Mouse (Mus musculus) CD8-positive naive resting alpha-beta T cell, adult 2 months (primary cell): ENCODE measurements around the gene Baz1b.

ENCODE experiments used
- DNase-seq, 2 experiments: peaks; one replicate each; pipeline ENCODE4 v3.0.0; 2022; ENCODE audit warnings: low read depth in 2 of 2, low spot score in 2 of 2

The Baz1b gene

DNA sequence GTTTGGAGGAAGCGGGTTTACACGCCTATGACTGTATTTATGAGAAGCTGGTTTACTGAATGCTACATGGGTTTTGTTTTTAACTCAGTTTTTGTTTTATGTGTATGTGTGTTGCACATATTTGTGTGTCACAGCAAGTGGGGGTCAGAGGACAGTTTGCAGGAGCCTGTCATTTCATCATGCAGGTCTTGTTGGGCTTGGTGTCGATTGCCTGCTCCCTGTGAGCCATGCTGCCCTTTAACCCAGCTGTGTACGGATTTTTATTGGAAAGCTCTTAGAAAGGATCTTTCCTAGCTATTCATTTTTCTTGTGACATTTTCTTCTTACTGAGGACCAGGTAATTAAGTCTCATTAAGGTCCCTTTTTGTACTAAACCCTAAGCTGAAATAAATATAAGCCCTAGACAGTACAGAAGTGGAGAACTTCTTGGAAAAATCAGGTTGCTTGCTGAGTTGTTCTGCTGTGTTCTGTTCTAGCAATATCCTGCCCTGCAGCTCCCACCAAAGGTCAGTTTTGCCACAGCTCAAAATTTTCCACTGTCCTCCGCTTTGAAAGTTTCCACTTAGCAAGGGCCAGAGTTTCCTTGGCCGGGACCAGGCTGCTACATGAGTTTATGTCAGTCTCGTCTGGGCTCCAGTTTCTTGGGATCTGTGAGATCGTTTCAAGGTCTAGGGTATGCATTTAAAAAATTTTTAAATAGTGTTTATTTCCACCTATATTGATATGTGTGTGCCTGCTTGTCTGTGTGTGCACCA lies 46.3 kb downstream of the Baz1b start:
- DNase-seq: no peak

GRCm38 (mm10) chr5:135236571-135236970 lies 49.5 kb downstream of the Baz1b start:
- peak in 1 of 2 experiments; percentile 24 for DNase-seq

- DNase-seq: no peak
Observed at GRCm38 (mm10) chr5:135238832-135239231, 51.8 kb downstream of the Baz1b start.

GRCm38 (mm10) chr5:135241474-135241873 lies 54.4 kb downstream of the Baz1b start:
- no peak for DNase-seq

GRCm38 (mm10) chr5:135242136-135242535 lies 55.1 kb downstream of the Baz1b start:
- no peak for DNase-seq

DNA sequence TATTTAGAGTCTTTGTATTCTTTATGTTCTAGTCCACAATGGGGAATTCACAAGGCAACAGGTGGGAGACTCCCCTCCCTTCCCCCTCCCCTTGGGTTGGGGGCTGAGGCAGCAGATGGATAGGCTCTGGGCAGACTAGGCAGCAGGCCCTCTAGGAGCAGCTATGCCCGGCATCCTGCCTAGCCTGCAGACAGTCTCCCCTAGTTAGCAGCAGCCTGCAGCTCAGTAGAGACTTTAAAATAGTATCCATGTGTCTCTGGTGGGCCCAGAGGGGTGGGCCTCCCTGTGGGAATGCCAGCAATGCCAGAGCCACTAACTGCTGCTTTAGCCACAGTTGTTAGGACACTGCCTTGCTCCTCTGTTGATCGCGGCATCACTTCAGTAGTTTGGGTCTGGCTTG lies 55.5 kb downstream of the Baz1b start:
- no peak for DNase-seq

- DNase-seq: no peak
Observed at GRCm38 (mm10) chr5:135243166-135243565, 56.1 kb downstream of the Baz1b start.

DNA sequence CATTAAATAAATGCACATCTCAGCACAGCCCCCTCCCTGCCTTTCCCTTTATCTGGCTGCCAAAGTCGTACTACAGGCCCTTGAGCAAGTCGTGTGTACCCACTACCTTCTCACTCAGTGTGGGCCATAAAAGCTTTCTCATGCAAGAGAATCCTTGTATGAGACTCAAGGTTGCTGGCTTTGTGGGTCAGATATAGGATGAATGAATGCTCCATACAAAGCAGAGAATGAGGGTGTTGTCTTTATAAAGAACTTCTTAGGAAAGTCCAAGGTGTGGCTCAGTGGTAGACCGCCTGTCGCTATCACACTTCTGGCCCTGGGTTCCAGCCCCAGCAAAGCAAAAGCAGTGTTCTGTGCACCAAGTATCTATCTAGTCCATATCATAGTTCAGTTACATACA lies 59.5 kb downstream of the Baz1b start:
- no peak for DNase-seq

GRCm38 (mm10) chr5:135247337-135247736 lies 60.3 kb downstream of the Baz1b start:
- DNase-seq: no peak

DNA sequence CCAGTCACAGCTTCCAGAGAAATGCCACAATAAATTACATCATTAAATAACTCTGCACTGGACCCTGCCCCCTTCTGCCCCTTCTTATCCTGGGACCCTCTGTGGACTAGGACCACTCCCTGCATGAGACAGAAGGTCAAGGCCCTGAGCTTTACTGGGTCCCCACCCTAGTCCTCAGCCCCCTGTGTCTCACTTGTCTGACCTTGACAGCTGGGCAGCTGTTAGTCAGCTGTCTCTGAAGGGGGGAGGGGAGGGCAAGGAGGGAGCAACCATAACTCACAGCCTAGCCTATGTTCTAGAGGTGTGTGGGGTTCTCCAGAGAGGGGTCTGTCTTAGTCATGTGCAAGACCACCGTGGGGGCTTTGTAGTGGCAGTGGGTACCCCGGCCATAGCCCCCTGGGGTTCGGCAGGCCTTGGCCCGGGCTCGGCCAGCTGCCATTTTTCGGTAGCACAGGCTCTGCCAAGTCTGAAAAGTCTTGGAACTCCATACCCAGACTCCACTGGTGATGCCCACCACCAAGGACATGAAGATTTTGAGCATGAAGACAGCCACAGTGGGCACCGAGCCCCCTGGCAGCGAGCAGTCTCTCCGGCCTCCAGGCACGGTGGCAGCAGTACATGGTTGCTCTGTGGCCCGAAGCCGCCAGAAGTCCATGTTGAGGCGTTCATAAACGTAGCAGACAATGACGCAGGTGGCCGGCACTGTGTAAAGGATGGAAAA lies 62.1 kb downstream of the Baz1b start:
- no peak for DNase-seq

GRCm38 (mm10) chr5:135250186-135251078 lies 63.4 kb downstream of the Baz1b start:
- DNase-seq: no peak

DNA sequence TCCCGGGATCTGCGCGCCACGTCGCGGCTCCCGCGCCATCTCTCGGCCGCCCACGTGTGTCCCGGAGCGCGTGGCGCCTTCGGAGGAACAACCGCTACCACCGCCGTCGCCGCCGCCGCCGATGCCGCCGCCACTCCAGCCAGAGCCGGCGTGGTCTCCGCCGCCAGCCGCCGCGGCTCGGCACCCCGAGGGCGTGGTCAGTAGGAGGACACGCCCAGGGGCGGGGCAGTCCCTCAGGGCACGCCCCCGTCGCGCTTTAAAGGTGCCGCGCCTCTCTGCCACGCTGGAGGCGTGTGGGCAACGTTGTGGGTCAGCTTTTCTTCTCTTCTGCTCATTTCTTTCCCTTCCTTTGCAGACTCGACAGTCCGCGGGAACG lies 64.0 kb downstream of the Baz1b start, which contains the start of gene Fzd9:
Gene Fzd9, minus strand, starts transcription at position 152 of the 376 bp plus-strand sequence.
- peak; percentile 40 to 54 for DNase-seq

GRCm38 (mm10) chr5:135253741-135254401 lies 66.8 kb downstream of the Baz1b start:
- no peak for DNase-seq

GRCm38 (mm10) chr5:135256166-135256565 lies 69.1 kb downstream of the Baz1b start:
- no peak for DNase-seq

DNA sequence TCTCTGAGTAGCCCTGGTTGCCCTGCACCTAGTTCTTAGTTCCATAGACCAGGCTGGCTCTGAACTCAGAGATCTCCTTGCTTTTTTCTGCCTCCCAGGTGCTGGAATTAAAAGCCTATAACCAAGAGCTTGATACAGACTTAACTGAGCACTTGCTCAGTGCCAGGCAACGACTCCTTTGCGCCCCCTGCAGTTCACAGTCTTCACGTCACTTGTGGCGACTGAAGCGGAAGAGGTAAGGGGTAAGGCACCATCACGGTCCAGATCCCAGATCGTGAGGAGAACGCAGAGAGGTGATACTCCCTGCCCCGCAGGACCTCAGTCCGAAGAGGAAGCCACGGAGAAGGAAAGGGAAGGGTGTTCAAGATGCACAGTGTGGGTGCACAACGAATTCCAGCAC lies 70.5 kb downstream of the Baz1b start:
- no peak for DNase-seq

DNA sequence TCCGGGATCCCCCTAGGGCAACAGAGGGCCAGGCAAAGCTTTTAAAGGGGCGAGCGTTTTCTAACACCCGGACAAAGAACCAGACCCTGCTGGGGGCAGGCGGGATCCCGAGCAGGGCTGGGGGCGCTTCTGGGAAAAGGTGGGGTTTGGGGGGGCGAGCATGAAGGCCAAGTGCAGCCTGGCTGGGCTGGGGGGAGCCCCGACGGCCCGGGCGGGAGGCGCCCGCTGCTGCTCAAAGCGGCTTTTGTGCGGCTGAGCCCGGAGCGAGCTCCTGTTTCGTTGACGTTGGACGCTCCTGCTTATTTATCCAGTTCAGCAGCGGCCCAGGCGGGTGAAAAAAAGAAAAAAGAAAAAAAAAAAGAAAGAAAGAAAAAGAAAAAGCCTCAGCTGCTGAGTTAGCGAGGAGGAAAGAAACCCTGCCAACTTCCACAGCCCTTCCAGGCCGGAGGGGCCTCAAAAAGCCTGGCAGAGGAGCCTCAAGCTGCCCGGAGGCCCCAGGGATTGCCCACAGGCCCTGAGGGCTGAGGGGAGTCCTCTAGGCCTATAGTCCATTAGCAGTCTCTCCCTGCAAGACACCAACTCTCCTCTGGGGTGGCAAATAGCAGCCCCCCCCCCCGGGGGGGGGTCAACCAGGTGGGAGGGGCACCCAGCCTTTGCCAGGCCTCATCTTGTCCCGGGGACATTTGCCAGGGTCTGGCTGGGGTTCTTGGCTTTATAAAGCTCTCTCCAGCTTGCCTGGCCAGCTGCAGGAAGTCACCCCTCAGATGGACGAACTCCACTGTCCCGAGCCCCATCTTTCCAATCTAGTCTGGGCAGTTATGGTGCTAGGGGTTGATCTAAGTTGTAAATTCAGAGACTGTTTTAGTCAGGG lies 71.5 kb downstream of the Baz1b start:
- DNase-seq: no peak

GRCm38 (mm10) chr5:135263866-135264503 lies 76.9 kb downstream of the Baz1b start:
- DNase-seq: no peak

GRCm38 (mm10) chr5:135264548-135264947 lies 77.5 kb downstream of the Baz1b start:
- no peak for DNase-seq

DNA sequence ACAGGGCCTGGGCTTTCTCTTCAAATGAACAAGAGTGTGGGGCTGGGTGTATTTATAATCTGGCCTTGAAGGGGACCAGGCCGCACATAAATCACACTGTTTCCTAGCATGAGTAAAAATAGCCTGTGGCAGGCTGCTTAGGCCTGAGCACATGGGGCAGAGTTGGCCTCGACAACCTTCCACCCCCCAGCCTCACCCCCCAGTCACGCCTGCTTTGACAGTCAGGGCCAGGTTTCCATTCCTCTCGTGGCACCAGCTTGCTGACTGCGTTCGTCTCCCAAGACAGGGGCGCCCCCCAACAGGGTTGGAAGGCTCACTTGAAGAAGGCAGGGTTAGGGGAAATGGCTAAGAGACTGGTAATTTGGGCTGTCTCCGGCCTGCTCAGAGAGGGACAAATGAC lies 82.4 kb downstream of the Baz1b start:
- no peak for DNase-seq

- no peak for DNase-seq
Observed at GRCm38 (mm10) chr5:135270361-135270760, 83.3 kb downstream of the Baz1b start.
